13 mouse cellular contexts compared by ENCODE assay signal in genomic region chr9:48786814-48787213, GRCm38 (mm10). TPM values are rescaled to one million over a fixed set of nuclear protein-coding genes. Genes with fewer than 3 reads are reported as not detected.
DNase-seq lines count a peak whose midpoint lies in the region; ATAC-seq and TF ChIP-seq lines count a peak whose summit lies in the region.
"Had no signal": no experiment of that assay in that cellular context is flagged by ENCODE, and none has a peak within 500 bp of the region (broad histone marks: within the 10 kb centered on the region; RNA-seq: fewer than 3 reads in every experiment).

No protein-coding gene starts in this region.

- H3K4me3 ChIP-seq in lung, adult 2 months (replicated peaks; ENCODE audit: extremely low read depth, low read depth, low read length) = no peak overlapping the region
- H3K4me3 ChIP-seq in intestine, embryonic 16.5 days (ENCODE audit: low read length) = no peak overlapping the region
- H3K4me3 ChIP-seq: heart, embryonic 13.5 days had no signal

- H3K27ac ChIP-seq in intestine, embryonic 16.5 days (ENCODE audit: low read length) = no peak overlapping the region
- H3K27ac ChIP-seq: heart, embryonic 13.5 days; liver, embryonic 14.5 days had no signal

- H3K27me3 ChIP-seq in intestine, embryonic 16.5 days (replicated peaks; ENCODE audit: control insufficient read depth, insufficient read depth, low read length) = no peaks in the 10 kb centered on the region; the same call in 1 of the 2 replicates

- peaks cover 26% of the 10 kb centered on the region for H3K4me1 ChIP-seq in lung, adult 2 months (ENCODE audit: control insufficient read depth, insufficient read depth, low read length)
- H3K4me1 ChIP-seq in intestine, embryonic 16.5 days (ENCODE audit: control insufficient read depth, insufficient read depth, low read length) = peaks cover 3% of the 10 kb centered on the region; the same call in 1 of the 2 replicates

- peak; percentile 36 for DNase-seq in adrenal gland, postnatal 14 days
- DNase-seq in adrenal gland, postnatal 10 days = no peak
- peak; percentile 34 for DNase-seq in lung, postnatal 14 days
- no peak for DNase-seq in lung, adult 2 months
- DNase-seq in kidney, adult 9 months = peak; percentile 62
- DNase-seq in testis, postnatal 14 days (ENCODE audit: low spot score) = peak; percentile 56
- DNase-seq in cerebellum, adult 18-20 months = no peak
- DNase-seq: B cell, adult 2 months; thymus, postnatal 14 days had no signal

- H3K36me3 ChIP-seq in intestine, embryonic 16.5 days (ENCODE audit: control insufficient read depth, insufficient read depth, low read length) = no peaks in the 10 kb centered on the region
- H3K36me3 ChIP-seq: heart, embryonic 13.5 days had no signal

- no peak overlapping the region for H3K4me2 ChIP-seq in intestine, embryonic 16.5 days (ENCODE audit: low read depth, low read length)
- H3K4me2 ChIP-seq: heart, embryonic 13.5 days had no signal

- H3K9ac ChIP-seq in intestine, embryonic 16.5 days (ENCODE audit: low read depth, low read length) = no peak overlapping the region
- H3K9ac ChIP-seq: heart, embryonic 13.5 days; liver, embryonic 14.5 days had no signal

- no peak for TF ChIP-seq POLR2A in lung, adult 2 months (IDR thresholded peaks at IDR 0.05; ENCODE audit: borderline replicate concordance, extremely low read depth, low read depth, low read length)

- no peak for ATAC-seq in intestine, embryonic 16.5 days
- ATAC-seq: midbrain, embryonic 16.5 days had no signal

- TF ChIP-seq CTCF in lung, adult 2 months (IDR thresholded peaks at IDR 0.05; ENCODE audit: insufficient read depth, low read length) = no peak

- 50% methylated on average over 6 of the region's 6 CpGs for WGBS in lung, adult 2 months
- WGBS in intestine, embryonic 16.5 days = 59% methylated on average over 6 of the region's 6 CpGs

- no peaks in the 10 kb centered on the region for H3K9me3 ChIP-seq in intestine, embryonic 16.5 days (ENCODE audit: control insufficient read depth, low read length)
- H3K9me3 ChIP-seq: heart, embryonic 13.5 days had no signal

RNA-seq across cellular contexts. Expression of gene Zbtb16, which starts 49.2 kb away (rescaled TPM):
- 88.9 and 109 TPM in 2 replicates for total RNA-seq in adrenal gland, postnatal 14 days (2021)
- 10 to 100 TPM; 28.0 to 83.4 TPM for total RNA-seq in adrenal gland, postnatal 10 days (2021)
- polyA plus RNA-seq in lung, adult 2 months (2012; rRNA removed) = 16.0 and 44.4 TPM in 2 replicates
- 1.9 and 2.4 TPM in 2 replicates for polyA plus RNA-seq in intestine, embryonic 16.5 days (2015; fragmentation: Nextera tagmentation; extraction: Ambion mirVana)

Comparison
In these comparisons a context has a peak if more than half of its experiments do, and no peak if none do; other contexts are left out.
1. DNase-seq: peak in adrenal gland, postnatal 14 days (single experiment), lung, postnatal 14 days (single experiment), kidney, adult 9 months (single experiment) and testis, postnatal 14 days (single experiment); none in adrenal gland, postnatal 10 days (single experiment), lung, adult 2 months (single experiment) and cerebellum, adult 18-20 months (0 of 2).